Mouse (Mus musculus): Measurements from ENCODE around the gene Ubp1.
"Not testable (repeated sequence)": the region's sequence is repeated elsewhere in the genome, so short reads cannot be mapped to it uniquely, and the experiment has no call there.

The Ubp1 gene

GRCm38 (mm10) chr9:113930534-113931374 is at the start of gene Ubp1:
Ubp1 (plus strand) TSS chr9:113930934.
- peak; percentile 76 to 95 for DNase-seq (ENCODE audit: low spot score in 2 of 2)

GRCm38 (mm10) chr9:113894903-113895302 is 35.8 kb upstream of the Ubp1 start:
- DNase-seq (ENCODE audit: low spot score in 2 of 2): no peak

- DNase-seq (ENCODE audit: low spot score in 2 of 2): no peak
Observed at GRCm38 (mm10) chr9:113903136-113903535, 27.6 kb upstream of the Ubp1 start.

DNA sequence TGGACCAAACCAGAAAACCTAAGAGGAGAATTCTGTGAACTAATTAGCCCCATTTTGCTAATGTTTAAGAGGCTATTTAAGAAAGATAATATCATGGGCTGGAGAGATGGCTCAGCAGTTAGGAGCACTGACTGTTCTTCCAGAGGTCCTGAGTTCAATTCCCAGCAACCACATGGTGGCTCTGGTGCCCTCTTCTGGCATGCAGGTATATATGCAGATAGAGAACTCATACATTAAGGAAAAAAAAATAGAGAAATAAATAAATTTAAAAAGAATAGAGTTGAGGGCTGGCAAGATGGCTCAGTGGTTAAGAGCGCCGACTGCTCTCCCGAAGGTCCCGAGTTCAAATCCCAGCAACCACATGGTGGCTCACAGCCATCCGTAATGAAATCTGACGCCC is 26.4 kb upstream of the Ubp1 start:
- DNase-seq (ENCODE audit: low spot score in 2 of 2): not testable (repeated sequence)

DNA sequence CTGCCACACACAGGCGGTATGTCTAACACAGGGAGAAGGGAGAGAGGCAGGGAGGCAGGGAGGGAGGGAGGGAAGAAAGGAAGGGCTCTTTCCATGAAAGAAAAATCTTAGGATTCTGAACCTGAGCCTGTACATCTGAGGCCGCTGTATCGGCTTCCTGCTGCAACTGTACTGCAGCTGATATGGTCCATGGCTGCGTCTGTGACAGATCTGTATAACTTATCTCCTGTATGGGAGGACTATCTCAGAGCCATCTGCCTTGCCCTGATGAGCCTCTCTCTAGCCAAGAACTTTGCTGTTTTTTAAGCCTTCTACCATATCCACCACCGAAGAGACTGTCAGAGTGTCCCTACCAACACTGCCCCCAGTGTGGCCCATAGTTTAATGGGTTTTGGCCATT is 14.9 kb upstream of the Ubp1 start:
- DNase-seq (ENCODE audit: low spot score in 2 of 2): no peak

- DNase-seq (ENCODE audit: low spot score in 2 of 2): no peak
Observed at GRCm38 (mm10) chr9:113922677-113923076, 8.1 kb upstream of the Ubp1 start.

- no peak for DNase-seq (ENCODE audit: low spot score in 2 of 2)
Observed at GRCm38 (mm10) chr9:113924883-113925282, 5.9 kb upstream of the Ubp1 start.

DNA sequence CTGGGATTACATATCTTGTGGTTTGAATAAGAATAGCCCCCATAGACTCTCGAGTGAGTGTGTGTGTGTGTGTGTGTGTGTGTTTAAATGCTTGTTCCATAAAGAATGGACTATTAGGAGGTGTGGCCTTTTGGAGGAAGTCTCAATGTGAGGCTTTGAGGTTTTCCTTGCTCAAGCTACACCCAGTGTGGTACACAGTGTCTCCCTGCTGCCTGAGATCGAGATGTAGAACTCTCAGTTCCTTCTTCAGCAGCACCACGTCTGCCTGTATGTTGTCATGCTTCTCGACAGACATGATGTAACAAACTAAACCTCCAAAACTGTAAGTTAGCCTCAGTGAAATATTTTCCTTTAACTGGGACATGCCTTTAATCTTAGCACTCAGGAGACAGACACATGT is 2.1 kb upstream of the Ubp1 start:
- DNase-seq (ENCODE audit: low spot score in 2 of 2): no peak

GRCm38 (mm10) chr9:113929676-113930075 is 1.1 kb upstream of the Ubp1 start:
- no peak for DNase-seq (ENCODE audit: low spot score in 2 of 2)

DNA sequence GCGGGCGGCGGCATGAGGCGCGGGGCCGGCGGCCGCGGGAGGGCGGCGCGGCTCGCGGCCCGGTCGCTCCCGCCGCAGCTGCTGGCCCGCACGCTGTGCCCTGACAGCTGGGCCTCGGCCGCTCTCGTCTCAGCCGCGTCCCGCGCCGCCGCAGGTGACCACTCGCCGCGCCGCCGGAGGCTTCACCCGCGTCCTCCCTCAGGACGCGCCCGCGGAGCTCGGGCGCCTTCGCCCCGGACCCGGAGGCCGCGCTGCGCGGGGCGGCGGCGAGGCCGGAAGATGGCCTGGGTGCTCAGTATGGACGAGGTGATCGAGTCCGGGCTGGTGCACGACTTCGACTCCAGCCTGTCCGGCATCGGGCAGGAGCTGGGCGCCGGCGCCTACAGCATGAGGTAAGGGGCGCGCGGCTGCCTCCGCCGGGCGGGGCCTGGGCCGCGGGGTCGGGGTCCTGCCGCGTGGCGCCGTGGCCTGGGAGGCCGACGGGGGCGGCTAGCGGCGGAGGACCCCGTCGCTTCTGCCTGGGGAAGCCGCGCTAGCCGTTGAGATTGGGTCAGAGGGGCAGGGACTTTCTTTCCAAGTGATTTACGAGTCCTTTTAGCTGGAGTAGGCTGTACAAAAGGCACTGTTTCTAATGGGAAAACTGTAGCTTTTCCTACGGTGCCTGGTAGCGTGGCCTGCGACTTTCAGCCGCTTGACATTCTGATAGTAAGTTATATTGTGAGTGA is 803 bp downstream of the Ubp1 start:
- DNase-seq (ENCODE audit: low spot score in 2 of 2): peak in 1 of 2 experiments; percentile 44

DNA sequence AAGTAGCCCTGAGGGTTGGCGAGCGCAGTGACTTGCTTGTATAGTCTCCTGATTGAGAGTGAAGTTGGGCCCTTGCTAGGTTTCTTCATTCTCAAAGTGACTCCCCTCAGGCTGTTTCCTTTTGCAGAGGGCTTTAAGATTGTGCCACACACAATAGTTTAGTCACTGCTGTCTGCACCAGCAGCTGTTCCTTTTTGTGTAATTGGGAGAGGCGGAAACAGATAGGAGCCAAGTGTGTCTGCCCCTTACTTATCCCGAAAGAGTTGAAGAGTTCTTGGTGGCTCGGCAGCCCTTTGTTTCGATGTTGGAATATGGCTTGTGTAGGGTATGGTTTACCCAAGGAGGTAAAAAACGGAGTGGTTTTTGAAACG is 1.4 kb downstream of the Ubp1 start:
- no peak for DNase-seq (ENCODE audit: low spot score in 2 of 2)

- no peak for DNase-seq (ENCODE audit: low spot score in 2 of 2)
Observed at GRCm38 (mm10) chr9:113932501-113932900, 1.8 kb downstream of the Ubp1 start.

GRCm38 (mm10) chr9:113935638-113936037 is 4.9 kb downstream of the Ubp1 start:
- no peak for DNase-seq (ENCODE audit: low spot score in 2 of 2)

GRCm38 (mm10) chr9:113939063-113939850 is 8.5 kb downstream of the Ubp1 start:
- no peak for DNase-seq (ENCODE audit: low spot score in 2 of 2)

GRCm38 (mm10) chr9:113941103-113941805 is 10.5 kb downstream of the Ubp1 start:
- DNase-seq (ENCODE audit: low spot score in 2 of 2): no peak

GRCm38 (mm10) chr9:113943372-113943771 is 12.6 kb downstream of the Ubp1 start:
- DNase-seq (ENCODE audit: low spot score in 2 of 2): no peak

- no peak for DNase-seq (ENCODE audit: low spot score in 2 of 2)
Observed at GRCm38 (mm10) chr9:113947216-113947615, 16.5 kb downstream of the Ubp1 start.

DNA sequence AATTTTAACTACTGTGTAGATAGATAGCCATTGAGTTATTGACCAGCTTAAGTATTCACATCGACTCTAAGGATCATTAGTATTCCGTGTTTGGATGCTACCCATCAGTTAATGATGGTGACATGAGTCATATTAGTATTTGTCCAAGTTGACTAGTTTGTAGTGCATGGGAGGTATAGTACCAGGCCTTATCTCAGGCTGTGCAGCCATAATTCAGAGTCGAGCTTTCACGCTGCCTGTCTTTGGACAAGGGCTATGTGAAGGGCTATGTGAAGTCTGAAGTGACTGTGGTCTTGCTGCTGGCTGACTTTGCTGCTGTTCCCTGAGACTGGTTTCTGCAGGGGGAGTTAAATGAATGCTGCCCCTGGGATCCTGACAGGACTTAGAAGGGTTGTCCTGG is 27.0 kb downstream of the Ubp1 start:
- no peak for DNase-seq (ENCODE audit: low spot score in 2 of 2)

DNA sequence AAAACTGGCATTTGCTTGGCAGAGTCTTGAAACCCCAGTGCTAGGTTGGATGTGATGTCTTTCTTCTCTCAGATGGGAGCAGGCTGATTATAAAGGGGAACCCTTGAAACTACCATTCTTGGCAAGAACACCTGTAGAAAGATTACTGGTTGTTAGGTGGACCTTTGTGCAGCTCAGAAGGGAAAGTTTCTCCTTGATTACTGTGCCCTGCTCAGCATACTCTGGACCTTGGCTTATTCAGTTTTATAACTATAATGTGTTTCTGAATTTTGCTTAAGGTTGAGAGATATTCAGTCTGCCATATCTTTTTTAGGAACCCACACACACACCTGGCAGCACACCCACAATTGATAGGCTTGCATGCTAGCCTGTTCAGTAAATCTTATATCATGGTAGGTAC is 33.0 kb downstream of the Ubp1 start:
- DNase-seq (ENCODE audit: low spot score in 2 of 2): no peak

- DNase-seq (ENCODE audit: low spot score in 2 of 2): no peak
Observed at GRCm38 (mm10) chr9:113964415-113964814, 33.7 kb downstream of the Ubp1 start.

GRCm38 (mm10) chr9:113966838-113967237 is 36.1 kb downstream of the Ubp1 start:
- DNase-seq (ENCODE audit: low spot score in 2 of 2): no peak

DNA sequence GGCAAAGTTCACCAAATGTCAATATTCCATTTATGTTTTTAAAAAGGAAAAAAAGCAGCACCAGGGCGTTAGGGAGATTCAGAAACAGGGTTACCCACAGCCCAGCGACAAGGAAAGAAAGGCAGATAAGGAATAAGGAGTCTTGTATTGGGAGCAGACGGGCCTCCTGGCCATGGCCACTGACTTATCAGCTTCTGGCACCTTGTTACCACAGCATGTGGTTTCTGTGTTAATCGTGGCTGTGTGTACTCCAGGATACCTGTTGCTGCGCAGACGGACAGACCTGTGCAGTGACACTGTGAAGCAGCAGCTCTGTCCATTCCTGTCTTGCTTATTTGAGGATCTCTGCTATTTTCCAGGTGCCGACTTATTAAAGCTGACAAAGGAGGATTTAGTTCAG is 38.2 kb downstream of the Ubp1 start:
- no peak for DNase-seq (ENCODE audit: low spot score in 2 of 2)

All from urinary bladder, adult 18-20 months (tissue).